Mouse (Mus musculus) gastrocnemius, postnatal 14 days (tissue): Measurements from ENCODE around the gene Sowaha. TPM values are rescaled to one million over a fixed set of nuclear protein-coding genes. Genes with fewer than 3 reads are reported as not detected.
A peak's percentile ranks its signal among the peaks of the same experiment; 100 is the strongest.

Experiments
- DNase-seq: peaks from one replicate; pipeline ENCODE4 v3.0.0; 2021; ENCODE audit warnings: mixed read lengths
- intact Hi-C: fragments of 180-260 bp; cut with DNase I; formaldehyde crosslinking; loops from one replicate; pipeline ENCODE4 v1.15.1; 2025; ENCODE audit warnings: low total_unique reads
- total RNA-seq, 2 experiments: library from RNA; stranded (reverse); gene quantifications; 2 replicates each; pipeline ENCODE4 v1.2.3; 2021

Gene Sowaha
- total RNA-seq, 2 experiments from 2014 or later: 0.11 to 0.12 TPM

GRCm38 (mm10) chr11:53478383-53479170 lies 1.5 kb downstream of the Sowaha start:
- no peak for DNase-seq
- intact Hi-C loops: loop anchor here (10.0 kb wide), 1 partner anchor 56 kb away; no protein-coding TSS in a partner anchor

- intact Hi-C loops: loop anchor here (10.0 kb wide), 1 partner anchor 57 kb away; no protein-coding TSS in a partner anchor
- no peak for DNase-seq
Measured at GRCm38 (mm10) chr11:53477833-53478232, 2.2 kb downstream of the Sowaha start.

GRCm38 (mm10) chr11:53475620-53476019 lies 4.5 kb downstream of the Sowaha start:
- DNase-seq: no peak
- intact Hi-C loops: loop anchor here (10.0 kb wide), 1 partner anchor 59 kb away; no protein-coding TSS in a partner anchor

- no peak for DNase-seq
- intact Hi-C loops: loop anchor here (5.0 to 10.0 kb wide), 2 partner anchors 62 to 155 kb away; no protein-coding TSS in a partner anchor
Measured at GRCm38 (mm10) chr11:53472709-53473108, 7.4 kb downstream of the Sowaha start.

GRCm38 (mm10) chr11:53469968-53470695 lies 9.9 kb downstream of the Sowaha start, which contains the start of gene Gm9837:
TSS of gene Gm9837 (minus strand) at chr11:53470479.
- intact Hi-C loops: loop anchor here (5.0 to 10.0 kb wide), 2 partner anchors 65 to 157 kb away; no protein-coding TSS in a partner anchor
- DNase-seq: peak; percentile 90

- intact Hi-C loops: no loop called here
- no peak for DNase-seq
Measured at GRCm38 (mm10) chr11:53469294-53469967, 10.6 kb downstream of the Sowaha start.

GRCm38 (mm10) chr11:53466231-53466971 lies 13.7 kb downstream of the Sowaha start:
- intact Hi-C loops: no loop called here
- peak; percentile 83 for DNase-seq

- intact Hi-C loops: no loop called here
- DNase-seq: no peak
Measured at GRCm38 (mm10) chr11:53463551-53464424, 16.3 kb downstream of the Sowaha start.

- intact Hi-C loops: no loop called here
Measured at GRCm38 (mm10) chr11:53461727-53462126, 18.3 kb downstream of the Sowaha start.

GRCm38 (mm10) chr11:53460192-53460591 lies 19.9 kb downstream of the Sowaha start:
- DNase-seq: no peak
- intact Hi-C loops: no loop called here

More at GRCm38 (mm10) chr11:53461727-53462126, 18.3 kb downstream of the Sowaha start:
- DNase-seq: no peak

- intact Hi-C loops: no loop called here
- DNase-seq: no peak
Measured at GRCm38 (mm10) chr11:53458996-53459395, 21.1 kb downstream of the Sowaha start.

GRCm38 (mm10) chr11:53457372-53457954 lies 22.6 kb downstream of the Sowaha start:
- intact Hi-C loops: no loop called here
- no peak for DNase-seq

- peak; percentile 59 for DNase-seq
- intact Hi-C loops: no loop called here
Measured at GRCm38 (mm10) chr11:53456474-53457371, 23.4 kb downstream of the Sowaha start, which contains the start of the genes Gm10447 and Shroom1. TSS of gene Gm10447 (minus strand) at chr11:53457110. TSS of gene Shroom1 (plus strand) at chr11:53457205.

GRCm38 (mm10) chr11:53453031-53453430 lies 27.0 kb downstream of the Sowaha start:
- intact Hi-C loops: no loop called here
- DNase-seq: no peak

- intact Hi-C loops: no loop called here
- DNase-seq: no peak
Measured at GRCm38 (mm10) chr11:53452396-53452795, 27.7 kb downstream of the Sowaha start.

GRCm38 (mm10) chr11:53451361-53451760 lies 28.7 kb downstream of the Sowaha start:
- intact Hi-C loops: no loop called here
- DNase-seq: no peak
